Mouse (Mus musculus) bone marrow, adult 2 months (tissue): ENCODE data around the gene Tmem53.

Experiments used
- CTCF ChIP-seq: fragments of 200-500 bp; IDR thresholded peaks from 2 replicates; pipeline ENCODE4 v1.5.1; 2011; ENCODE audit warnings: low read length, control low read depth; ENCODE audit not compliant: control insufficient read depth, insufficient read depth
- POLR2A ChIP-seq: fragments of 200-500 bp; IDR thresholded peaks from 2 replicates; pipeline ENCODE4 v1.6.1; 2011; ENCODE audit warnings: low read depth, mild to moderate bottlenecking, control low read depth, low read length, borderline replicate concordance; ENCODE audit not compliant: control insufficient read depth

DNA sequence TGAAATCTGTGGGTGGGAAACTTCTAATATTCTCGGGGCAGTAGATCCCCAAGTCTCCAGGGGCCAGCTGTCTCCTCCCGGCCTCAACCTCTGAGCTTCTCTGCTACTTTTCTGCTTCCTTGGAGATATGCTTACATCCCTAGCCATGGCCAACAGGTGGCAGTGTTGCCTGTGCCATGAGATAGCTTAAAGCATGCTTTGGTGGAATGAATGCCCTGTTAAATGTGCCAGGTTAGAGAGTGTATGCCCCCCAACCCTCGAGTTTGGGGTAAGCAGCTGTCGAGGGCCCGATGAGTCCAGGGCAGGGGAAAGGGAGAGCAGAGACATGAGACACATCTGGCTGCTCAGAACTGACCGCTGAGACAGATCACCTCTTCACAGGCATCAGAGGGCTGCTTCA is 18.5 kb downstream of the Tmem53 start:
- TF ChIP-seq CTCF (peak; percentile 88), POLR2A (no peak)
